Mouse (Mus musculus) v-Abl transformed pro-B cells (cell line): Measurements from ENCODE around the gene Cln3.

Source experiments
- in situ Hi-C, 2 experiments: fragments of 400-800 bp; cut with MboI; formaldehyde crosslinking; loops; one replicate each; pipeline ENCODE4 v1.15.1; 2025; ENCODE audit not compliant: unreplicated experiment in 2 of 2

Gene Cln3

GRCm38 (mm10) chr7:126596414-126596813, 10.8 kb upstream of the Cln3 start:
- in situ Hi-C loops = no loop called here

DNA sequence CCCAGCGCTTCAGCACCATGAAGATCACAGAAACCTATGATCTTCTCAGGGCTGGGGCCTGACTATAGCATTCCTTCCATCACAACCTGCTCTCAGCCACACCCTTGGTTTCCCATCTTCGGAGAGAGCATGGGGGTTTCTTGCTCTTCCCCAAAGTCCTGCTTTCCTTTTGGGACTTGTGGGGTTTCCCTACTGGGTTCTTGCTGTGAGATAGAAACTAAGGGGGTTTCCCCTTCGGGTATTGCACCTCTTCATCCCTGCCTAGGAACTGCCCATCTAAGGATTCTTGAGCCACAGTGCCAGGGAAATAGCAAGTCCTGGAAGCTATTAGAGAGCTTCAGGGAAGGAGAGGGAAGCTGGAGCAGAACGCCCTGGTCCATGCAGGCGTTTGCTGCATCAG, 10.3 kb upstream of the Cln3 start:
- in situ Hi-C loops = no loop called here

DNA sequence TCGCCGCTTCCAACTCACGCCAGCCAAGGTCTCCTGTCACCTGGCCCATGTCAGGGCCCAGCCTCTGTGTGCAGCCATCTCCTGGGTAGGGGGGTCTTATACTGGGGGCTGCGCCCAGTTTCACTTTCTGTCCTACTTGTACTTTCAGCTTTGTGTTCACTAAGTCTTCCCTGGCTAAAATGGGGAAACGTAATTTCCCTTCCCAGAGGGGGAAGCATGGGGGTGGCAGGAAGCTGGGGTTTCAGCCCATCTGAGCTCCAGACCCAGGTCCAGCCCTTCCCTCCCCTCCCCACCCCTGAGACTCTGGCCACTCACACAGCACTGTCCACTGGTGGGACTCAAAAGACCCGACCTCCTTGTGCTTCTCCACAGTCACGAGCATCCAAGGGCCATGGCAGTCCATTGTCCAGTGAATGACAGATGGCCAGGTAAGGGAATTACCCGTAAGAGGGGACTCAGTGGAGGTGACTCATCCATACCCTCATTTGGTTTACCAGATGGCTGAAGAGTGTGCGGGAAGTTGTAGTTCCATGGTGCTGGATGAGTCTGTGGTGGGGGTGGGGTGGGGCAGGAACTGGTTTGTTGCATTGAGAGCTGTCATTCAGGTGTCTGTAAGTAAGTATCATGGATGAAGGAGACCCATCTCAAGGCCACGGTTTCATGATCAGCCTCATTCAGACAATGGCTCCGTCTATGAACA, 9.4 kb upstream of the Cln3 start, which contains the start of gene Il27:
Gene Il27, minus strand, starts transcription at position 80 of the 700 bp plus-strand sequence.
- in situ Hi-C loops = loop anchor here in 1 of 2 experiments (5.0 kb wide), 1 partner anchor 37 kb away; the partner anchor contains the start of gene Nupr1

- in situ Hi-C loops = loop anchor here in 1 of 2 experiments (10.0 kb wide), 1 partner anchor 47 kb away; the partner anchor contains the start of gene Nupr1
Measured at GRCm38 (mm10) chr7:126587779-126588178, 2.2 kb upstream of the Cln3 start.

GRCm38 (mm10) chr7:126586839-126587238, 1.2 kb upstream of the Cln3 start:
- in situ Hi-C loops = loop anchor here in 1 of 2 experiments (10.0 kb wide), 1 partner anchor 48 kb away; the partner anchor contains the start of gene Nupr1

- in situ Hi-C loops = loop anchor here in 1 of 2 experiments (10.0 kb wide), 1 partner anchor 50 kb away; the partner anchor contains the start of gene Nupr1
Measured at GRCm38 (mm10) chr7:126584506-126584977, 1.1 kb downstream of the Cln3 start, which contains the start of gene Apobr. Gene Apobr (plus strand): TSS chr7:126584942.

GRCm38 (mm10) chr7:126583761-126584160, 1.9 kb downstream of the Cln3 start:
- in situ Hi-C loops = loop anchor here in 1 of 2 experiments (10.0 kb wide), 1 partner anchor 51 kb away; the partner anchor contains the start of gene Nupr1

- in situ Hi-C loops = loop anchor here in 1 of 2 experiments (10.0 kb wide), 1 partner anchor 52 kb away; the partner anchor contains the start of gene Nupr1
Measured at GRCm38 (mm10) chr7:126583251-126583709, 2.3 kb downstream of the Cln3 start.

DNA sequence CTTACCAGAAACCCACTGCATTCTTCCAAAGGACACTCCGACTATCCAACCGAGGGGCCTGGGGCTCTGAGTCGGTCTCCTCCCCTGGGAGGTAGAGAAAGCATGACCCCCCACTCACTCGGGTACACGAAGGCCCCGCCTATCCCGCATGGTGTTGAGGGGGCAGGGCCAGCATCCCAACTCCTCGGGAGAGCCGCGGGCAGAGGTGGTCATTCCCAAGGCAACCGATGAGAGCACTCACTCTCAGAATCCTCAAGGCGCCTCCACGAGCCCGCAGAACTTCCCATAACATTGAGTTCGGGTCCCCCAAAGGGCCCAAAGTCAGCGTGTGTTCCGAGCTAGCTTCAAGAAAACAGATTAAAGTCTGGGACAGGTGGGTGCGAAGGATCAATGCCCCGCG, 2.9 kb downstream of the Cln3 start:
- in situ Hi-C loops = loop anchor here in 1 of 2 experiments (10.0 kb wide), 1 partner anchor 52 kb away; the partner anchor contains the start of gene Nupr1

DNA sequence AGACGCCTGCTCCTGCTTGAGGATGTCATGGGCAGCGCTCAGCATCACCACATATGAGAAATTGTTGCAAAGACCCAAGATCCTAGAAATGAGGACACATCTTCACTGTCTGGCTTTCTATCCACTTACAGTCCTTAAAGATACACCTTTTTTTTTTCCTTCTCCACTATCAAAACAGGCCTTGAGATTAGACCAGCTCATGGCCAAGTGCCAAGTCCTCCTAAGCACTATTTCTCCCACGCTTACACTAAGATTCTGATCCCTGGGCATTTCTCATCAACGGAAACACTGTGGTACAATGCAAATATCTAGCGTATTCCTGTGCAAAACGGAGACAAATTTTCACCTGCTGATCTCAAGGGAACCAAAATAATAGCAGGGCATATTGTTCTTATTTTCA, 4.0 kb downstream of the Cln3 start:
- in situ Hi-C loops = loop anchor here in 1 of 2 experiments (10.0 kb wide), 1 partner anchor 53 kb away; the partner anchor contains the start of gene Nupr1

GRCm38 (mm10) chr7:126579172-126579571, 6.4 kb downstream of the Cln3 start:
- in situ Hi-C loops = loop anchor here (5.0 kb wide), 1 partner anchor 113 kb away; no protein-coding TSS in a partner anchor

- in situ Hi-C loops = loop anchor here (5.0 kb wide), 1 partner anchor 115 kb away; no protein-coding TSS in a partner anchor
Measured at GRCm38 (mm10) chr7:126576946-126577345, 8.7 kb downstream of the Cln3 start.

- in situ Hi-C loops = loop anchor here in 1 of 2 experiments (25.0 kb wide), 1 partner anchor 971 kb away; no protein-coding TSS in a partner anchor
Measured at GRCm38 (mm10) chr7:126566094-126566765, 19.4 kb downstream of the Cln3 start, which contains the start of gene Eif3c. Gene Eif3c (minus strand): TSS chr7:126566411.

GRCm38 (mm10) chr7:126565693-126566092, 19.9 kb downstream of the Cln3 start:
- in situ Hi-C loops = loop anchor here in 1 of 2 experiments (25.0 kb wide), 1 partner anchor 972 kb away; no protein-coding TSS in a partner anchor

DNA sequence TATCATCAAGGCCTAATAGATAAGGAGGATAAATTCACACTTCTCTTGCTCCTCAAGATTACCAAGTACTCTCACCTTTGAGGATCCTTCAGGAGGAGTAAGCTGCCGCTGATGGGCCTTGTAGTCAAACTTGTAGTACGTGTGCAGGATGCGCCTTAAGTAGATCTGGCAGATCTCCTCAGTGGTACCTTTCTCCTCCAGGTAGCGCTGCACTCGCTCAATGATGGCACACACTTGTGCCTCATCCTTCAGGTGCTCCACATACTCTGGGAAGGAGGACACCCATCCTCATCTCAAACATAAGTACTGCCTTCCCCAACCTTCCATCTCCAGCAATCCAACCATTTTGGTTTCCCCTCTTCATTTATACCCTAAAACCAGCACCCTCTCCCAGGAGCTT, 29.0 kb downstream of the Cln3 start:
- in situ Hi-C loops = loop anchor here in 1 of 2 experiments (25.0 kb wide), 1 partner anchor 981 kb away; no protein-coding TSS in a partner anchor

DNA sequence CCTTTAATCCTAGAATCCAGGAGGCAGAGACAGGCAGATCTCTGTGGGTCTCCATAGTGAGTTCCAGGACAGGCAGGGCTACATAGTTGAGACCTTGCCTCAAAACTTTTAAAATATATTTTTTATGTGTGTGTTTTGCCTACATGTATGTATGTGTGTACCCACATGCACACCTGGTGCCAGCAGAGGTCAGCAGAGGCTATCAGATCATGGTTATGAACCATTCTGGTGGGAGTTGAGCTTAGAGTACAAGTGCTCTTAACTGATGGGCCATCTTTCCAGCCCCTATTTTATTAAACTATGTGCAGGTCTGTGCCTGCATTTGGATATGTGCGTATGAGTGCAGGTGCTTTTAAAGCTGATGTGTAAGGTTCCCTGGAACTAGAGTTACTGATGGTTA, 30.8 kb downstream of the Cln3 start:
- in situ Hi-C loops = loop anchor here in 1 of 2 experiments (25.0 kb wide), 1 partner anchor 983 kb away; no protein-coding TSS in a partner anchor

- in situ Hi-C loops = loop anchor here in 1 of 2 experiments (25.0 kb wide), 1 partner anchor 783 kb away; no protein-coding TSS in a partner anchor
Measured at GRCm38 (mm10) chr7:126545631-126546030, 40.0 kb downstream of the Cln3 start.

- in situ Hi-C loops = loop anchor here in 1 of 2 experiments (25.0 kb wide), 1 partner anchor 779 kb away; no protein-coding TSS in a partner anchor
Measured at GRCm38 (mm10) chr7:126541661-126542060, 44.0 kb downstream of the Cln3 start.

GRCm38 (mm10) chr7:126537820-126538585, 47.6 kb downstream of the Cln3 start:
- in situ Hi-C loops = loop anchor here in 1 of 2 experiments (25.0 kb wide), 1 partner anchor 776 kb away; no protein-coding TSS in a partner anchor
